Mouse (Mus musculus): ENCODE measurements around the gene Mup20.
"Not testable (repeated sequence)": the region's sequence is repeated elsewhere in the genome, so short reads cannot be mapped to it uniquely, and the experiment has no call there.

The Mup20 gene

DNA sequence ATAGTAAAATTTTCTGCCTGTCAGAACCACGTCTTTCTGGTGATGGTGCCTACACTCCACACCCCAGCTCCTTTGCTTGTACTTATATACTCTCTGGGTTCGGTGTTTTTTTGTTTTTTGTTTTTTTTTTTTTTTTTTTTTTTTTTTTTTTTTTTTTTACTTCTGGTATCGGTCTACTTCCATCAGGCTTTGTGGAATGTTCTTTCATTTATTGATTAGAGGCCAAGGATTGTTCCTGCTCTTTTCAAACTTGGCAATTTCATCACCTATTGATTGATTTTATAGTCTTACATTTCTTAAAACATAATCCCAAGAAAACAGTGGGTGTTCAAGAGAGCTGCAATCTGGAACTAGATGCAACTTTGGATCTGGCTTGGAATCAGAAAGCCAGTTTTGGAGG is at the start of gene Mup20:
TSS of gene Mup20 (minus strand) at position 101 of the 400 bp plus-strand sequence.
- not testable (repeated sequence) for DNase-seq (ENCODE audit: low spot score in 2 of 2)

DNA sequence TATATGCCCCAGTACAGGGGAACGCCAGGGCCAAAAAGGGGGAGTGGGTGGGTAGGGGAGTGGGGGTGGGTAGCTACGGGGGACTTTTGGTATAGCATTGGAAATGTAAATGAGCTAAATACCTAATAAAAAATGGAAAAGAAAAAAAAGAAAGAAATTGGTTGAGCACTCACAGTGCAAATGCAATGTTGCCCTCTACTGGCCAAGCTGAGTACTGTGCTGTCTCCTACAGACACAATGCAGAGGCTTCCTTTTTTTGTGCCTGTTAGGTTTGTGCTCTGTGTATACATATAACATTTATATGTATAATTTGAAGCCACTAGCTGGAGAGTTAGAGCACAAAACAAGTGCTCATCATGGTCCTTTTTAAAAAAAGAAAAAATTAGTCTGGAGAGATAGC is 49.4 kb upstream of the Mup20 start:
- peak in 1 of 2 experiments; percentile 9 for DNase-seq (ENCODE audit: low spot score in 2 of 2)

DNA sequence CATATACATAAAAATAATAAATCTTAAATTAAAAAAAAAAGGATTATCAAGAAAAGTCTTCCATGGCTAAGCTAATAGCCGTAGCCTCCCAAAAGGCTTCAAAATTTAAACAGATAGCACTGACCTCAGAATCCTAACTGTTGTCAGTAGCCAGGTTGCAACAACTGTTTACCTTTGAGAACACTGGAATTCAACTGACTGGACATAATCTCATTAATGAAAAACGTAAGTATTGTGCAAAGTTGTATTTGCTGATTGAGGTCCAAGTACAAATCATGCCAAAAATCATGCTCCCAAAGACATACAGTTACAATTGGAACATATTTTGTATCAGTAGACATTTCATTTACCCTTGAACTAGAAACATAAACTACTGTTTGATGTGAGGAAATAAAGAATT is 34.0 kb upstream of the Mup20 start:
- DNase-seq (ENCODE audit: low spot score in 2 of 2), result no peak

DNA sequence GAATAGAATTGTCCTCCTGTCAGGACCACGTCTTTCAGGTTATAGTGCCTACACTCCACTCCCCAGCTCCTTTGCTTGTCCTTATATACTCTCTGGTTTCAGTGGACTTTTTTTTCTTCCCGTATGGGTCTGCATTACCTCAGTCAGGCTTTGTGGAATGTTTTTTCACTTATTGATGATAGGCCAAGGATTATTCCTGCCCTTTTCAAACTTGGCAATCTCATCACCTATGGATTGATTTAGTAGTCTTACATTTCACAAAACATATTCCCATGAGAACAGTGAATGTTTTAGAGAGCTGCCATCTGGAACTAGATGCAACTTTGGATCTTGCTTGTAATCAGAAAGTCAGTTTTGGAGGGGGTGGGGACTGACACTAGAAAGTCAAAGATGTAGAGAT is 33.3 kb upstream of the Mup20 start, which contains the start of gene Mup3:
TSS of gene Mup3 (minus strand) at position 102 of the 400 bp plus-strand sequence.
- no peak for DNase-seq (ENCODE audit: low spot score in 2 of 2)

DNA sequence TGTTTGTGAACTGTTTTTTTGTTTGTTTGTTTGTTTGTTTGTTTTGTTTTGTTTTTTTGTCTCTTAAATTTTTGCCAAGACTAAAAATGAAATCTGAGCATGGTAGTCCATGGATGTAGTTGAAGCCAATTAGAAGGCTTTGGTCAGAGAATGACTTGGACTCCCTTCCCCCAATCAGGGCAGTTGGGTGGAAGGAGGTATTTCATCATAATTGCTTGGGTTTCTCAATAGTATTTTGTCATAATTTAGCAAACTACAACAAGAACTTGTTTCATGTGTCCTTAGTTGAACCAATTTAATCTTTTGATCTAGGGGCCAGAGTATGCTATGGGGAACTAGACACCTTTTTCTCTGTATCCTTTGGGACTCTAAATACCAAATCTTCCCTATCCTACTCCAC is 28.8 kb upstream of the Mup20 start:
- DNase-seq (ENCODE audit: low spot score in 2 of 2), result no peak

DNA sequence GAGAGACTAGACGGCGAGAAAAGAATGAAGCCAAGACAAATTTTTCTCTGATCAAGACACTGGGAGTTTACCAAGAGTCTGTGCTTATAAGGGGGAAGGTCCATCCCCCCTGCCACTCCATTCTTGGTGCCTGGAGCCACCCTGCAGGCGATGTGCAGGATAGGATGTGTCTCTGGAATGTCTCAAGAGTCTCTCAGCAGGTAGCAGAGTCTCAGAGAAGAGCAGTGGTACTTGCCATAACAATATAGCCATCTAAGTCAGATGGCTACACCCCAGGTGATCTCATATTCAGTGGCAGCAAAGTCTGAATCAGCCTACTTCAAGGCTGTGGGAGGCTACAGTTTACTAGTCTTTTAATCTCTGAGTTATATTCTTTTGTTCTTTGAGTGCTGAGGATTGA is 21.2 kb upstream of the Mup20 start:
- no peak for DNase-seq (ENCODE audit: low spot score in 2 of 2)

DNA sequence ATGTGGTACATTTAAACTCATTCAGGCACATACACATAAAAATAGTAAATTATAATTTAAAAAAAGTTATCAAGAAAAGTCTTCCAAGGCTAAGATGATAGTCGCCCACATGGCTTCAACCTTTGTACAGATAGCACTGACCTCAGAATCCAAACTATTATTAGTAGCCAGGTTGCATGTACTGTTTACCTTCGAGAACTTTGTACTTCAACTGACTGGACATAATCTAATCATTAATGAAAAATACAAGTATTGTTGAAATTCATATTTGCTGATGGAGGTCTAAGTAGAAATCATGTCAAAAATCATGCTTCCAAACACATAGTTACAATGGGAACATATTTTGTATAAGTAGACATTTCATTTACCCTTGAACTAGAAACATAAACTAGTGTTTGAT is 822 bp upstream of the Mup20 start:
- not testable (repeated sequence) for DNase-seq (ENCODE audit: low spot score in 2 of 2)

DNA sequence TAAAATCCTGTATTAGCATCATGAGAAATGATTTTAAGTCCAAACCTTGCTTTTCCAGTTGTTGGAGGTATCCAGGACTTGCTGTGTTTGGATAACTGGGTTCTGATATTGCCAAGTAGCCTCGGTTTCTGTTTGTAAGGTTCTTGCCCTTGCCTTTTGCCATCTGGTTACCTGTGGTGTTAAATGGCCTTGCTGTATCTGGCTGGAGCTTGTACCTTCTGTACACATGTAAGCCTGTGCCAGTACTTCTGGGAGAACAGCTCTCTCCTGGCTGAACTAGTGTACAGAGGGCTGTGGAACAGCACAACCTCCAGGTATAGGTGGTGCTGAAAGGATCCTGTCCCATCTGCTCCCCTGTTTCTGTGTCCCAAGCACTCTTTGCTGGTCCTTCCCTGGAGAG is 27.7 kb downstream of the Mup20 start:
- no peak for DNase-seq (ENCODE audit: low spot score in 2 of 2)

DNA sequence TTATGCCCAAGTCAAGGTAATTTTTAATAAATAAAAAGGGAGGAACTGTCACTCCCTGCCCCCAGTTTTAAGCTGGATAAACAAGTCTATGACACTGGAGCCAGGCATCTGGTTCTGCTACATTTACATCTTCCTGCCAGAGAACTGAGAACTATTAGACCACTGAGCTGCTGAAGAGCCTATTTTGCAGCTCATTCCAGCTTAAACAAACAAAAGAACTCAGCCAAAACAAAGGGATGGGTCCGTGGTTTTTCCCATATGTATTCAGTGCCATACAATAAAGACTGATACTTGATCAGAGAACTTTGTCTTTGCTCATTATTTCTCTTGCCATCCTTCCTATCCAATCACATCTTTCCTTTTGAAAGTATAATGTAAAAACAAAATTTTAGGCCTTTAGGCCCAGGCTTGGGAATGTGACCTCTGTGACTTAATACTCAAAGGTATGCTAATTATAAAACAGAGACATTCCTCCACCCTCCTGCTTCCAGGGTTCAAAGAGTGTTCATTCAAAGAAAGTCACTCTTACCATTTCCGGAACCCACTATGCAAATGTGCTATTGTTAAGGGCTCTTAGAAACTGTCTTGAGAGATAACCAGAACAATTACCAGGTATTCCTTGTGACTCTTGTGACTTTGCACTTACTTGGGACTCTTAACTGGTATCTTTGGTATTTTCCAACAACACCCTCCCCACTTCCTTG is 29.6 kb downstream of the Mup20 start:
- no peak for DNase-seq (ENCODE audit: low spot score in 2 of 2)

DNA sequence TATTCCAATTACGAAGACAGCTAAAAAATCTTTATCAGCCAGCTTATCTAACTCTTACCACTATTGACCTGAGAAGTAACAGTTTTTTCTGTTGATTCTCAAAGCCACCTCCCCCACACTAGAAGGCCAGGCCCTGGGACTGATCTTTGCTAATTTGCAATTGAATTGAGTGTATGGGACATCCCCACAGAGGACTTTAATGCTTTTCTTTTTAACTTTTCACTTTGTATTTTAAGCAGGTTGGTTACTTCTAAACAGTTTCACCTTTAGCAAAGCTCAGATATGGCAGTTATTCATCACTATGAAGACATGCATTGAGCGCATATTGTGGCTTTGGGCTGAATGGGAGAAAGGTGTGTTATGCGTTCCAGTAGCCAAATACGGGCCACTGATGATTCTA is 30.3 kb downstream of the Mup20 start:
- DNase-seq (ENCODE audit: low spot score in 2 of 2), result no peak

DNA sequence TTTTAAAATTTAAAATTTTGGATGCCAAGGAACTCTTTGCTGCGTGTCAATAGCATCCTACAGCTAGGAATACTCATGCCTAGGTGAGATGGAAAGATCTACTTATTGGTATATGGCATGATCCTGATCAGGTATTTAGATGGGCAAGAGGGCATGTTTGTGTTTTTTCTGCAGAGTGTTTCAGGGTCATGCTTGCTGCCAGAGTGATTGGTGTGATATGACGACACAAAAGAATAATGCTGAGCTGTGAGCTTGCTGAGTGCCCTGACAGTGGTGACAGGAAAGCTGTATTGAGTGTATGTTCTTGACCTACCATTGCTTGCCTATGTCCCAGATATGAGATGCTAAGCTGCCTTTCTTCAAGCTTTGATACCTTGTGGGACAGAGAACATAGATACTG is 30.8 kb downstream of the Mup20 start:
- no peak for DNase-seq (ENCODE audit: low spot score in 2 of 2)

DNA sequence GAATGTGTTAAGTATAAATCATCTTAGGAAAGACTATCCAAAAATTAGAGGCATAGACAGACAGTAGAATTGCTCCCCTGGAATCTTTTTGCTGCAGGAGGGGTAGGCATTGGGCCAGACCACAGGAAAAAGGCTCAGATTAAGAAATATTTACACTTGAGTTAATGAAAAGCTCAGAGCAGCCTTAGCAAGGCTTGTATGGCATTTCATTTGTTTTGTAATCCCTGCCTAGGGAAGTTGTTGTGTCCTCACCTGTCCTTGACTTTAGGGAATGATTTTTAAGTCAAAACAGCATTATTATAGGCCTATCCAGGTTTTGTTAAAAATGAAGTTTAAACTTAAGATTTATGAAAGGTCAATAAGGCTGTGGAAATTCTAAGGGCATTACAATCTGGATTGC is 33.4 kb downstream of the Mup20 start:
- not testable (repeated sequence) for DNase-seq (ENCODE audit: low spot score in 2 of 2)
